Mouse (Mus musculus) layer of hippocampus, adult 8-10 months (tissue): ENCODE measurements around the gene Tmem252. TPM values are rescaled to one million over a fixed set of nuclear protein-coding genes. Genes with fewer than 3 reads are reported as not detected.

Source experiments
- DNase-seq, 2 experiments: peaks; one replicate each; pipeline ENCODE4 v3.0.0; 2022; ENCODE audit warnings: low spot score in 2 of 2
- total RNA-seq, 4 experiments: library from RNA; stranded (reverse); gene quantifications; 2 replicates each; pipeline ENCODE4 v1.2.4; 2022

Gene Tmem252
- under 1 TPM; 0.12 to 0.49 (median 0.39) TPM for total RNA-seq

GRCm38 (mm10) chr19:24673762-24674161, at the start of gene Tmem252:
TSS of gene Tmem252 (plus strand) at chr19:24674008.
- no peak for DNase-seq

- DNase-seq = no peak
These were observed 45.8 kb upstream of the Tmem252 start for GRCm38 (mm10) chr19:24628049-24628448.

GRCm38 (mm10) chr19:24633008-24633407, 40.8 kb upstream of the Tmem252 start:
- no peak for DNase-seq

- peak; percentile 54 to 64 for DNase-seq
These were observed 39.2 kb upstream of the Tmem252 start for GRCm38 (mm10) chr19:24634602-24635001.

GRCm38 (mm10) chr19:24636616-24637015, 37.2 kb upstream of the Tmem252 start:
- DNase-seq = peak; percentile 25 to 42

- no peak for DNase-seq
These were observed 35.8 kb upstream of the Tmem252 start for GRCm38 (mm10) chr19:24637988-24638387.

- no peak for DNase-seq
These were observed 32.8 kb upstream of the Tmem252 start for GRCm38 (mm10) chr19:24640982-24641381.

- DNase-seq = no peak
These were observed 28.8 kb upstream of the Tmem252 start for GRCm38 (mm10) chr19:24644971-24645370.

GRCm38 (mm10) chr19:24646162-24646829, 27.5 kb upstream of the Tmem252 start:
- no peak for DNase-seq

- DNase-seq = no peak
These were observed 25.8 kb upstream of the Tmem252 start for GRCm38 (mm10) chr19:24648016-24648415.

- no peak for DNase-seq
These were observed 23.4 kb upstream of the Tmem252 start for GRCm38 (mm10) chr19:24650428-24650827.

- no peak for DNase-seq
These were observed 22.2 kb upstream of the Tmem252 start for GRCm38 (mm10) chr19:24651595-24651994.

- DNase-seq = no peak
These were observed 21.3 kb upstream of the Tmem252 start for GRCm38 (mm10) chr19:24652342-24653019.

GRCm38 (mm10) chr19:24653230-24653799, 20.5 kb upstream of the Tmem252 start:
- no peak for DNase-seq

GRCm38 (mm10) chr19:24656981-24657380, 16.8 kb upstream of the Tmem252 start:
- DNase-seq = no peak

GRCm38 (mm10) chr19:24662346-24662745, 11.5 kb upstream of the Tmem252 start:
- no peak for DNase-seq

- no peak for DNase-seq
These were observed 8.0 kb upstream of the Tmem252 start for GRCm38 (mm10) chr19:24665771-24666170.

GRCm38 (mm10) chr19:24667527-24667926, 6.3 kb upstream of the Tmem252 start:
- DNase-seq = no peak

GRCm38 (mm10) chr19:24671571-24671970, 2.2 kb upstream of the Tmem252 start:
- no peak for DNase-seq

GRCm38 (mm10) chr19:24672366-24672960, 1.3 kb upstream of the Tmem252 start:
- no peak for DNase-seq

GRCm38 (mm10) chr19:24673331-24673730, 477 bp upstream of the Tmem252 start:
- DNase-seq = no peak

- DNase-seq = no peak
These were observed 2.6 kb downstream of the Tmem252 start for GRCm38 (mm10) chr19:24676429-24676828.
